Mouse (Mus musculus) midbrain, embryonic 14.5 days (tissue): ENCODE measurements around the gene Aanat. TPM values are rescaled to one million over a fixed set of nuclear protein-coding genes. Genes with fewer than 3 reads are reported as not detected.

ENCODE experiments used
- ATAC-seq: fragments of 200-750 bp; cut with Nextera tagmentation; 2 replicates; pipeline ENCODE4 v1.8.0; 2017; ENCODE audit warnings: moderate number of reproducible peaks, moderate library complexity; ENCODE audit not compliant: low FRiP score, low TSS enrichment
- DNase-seq: peaks from one replicate; pipeline ENCODE4 v3.0.0-alpha.2; 2015
- H3K27ac ChIP-seq: fragments of 300-500 bp; sonication (generic); replicated peaks from 2 replicates; pipeline ENCODE4 v1.5.1; 2014; ENCODE audit warnings: mild to moderate bottlenecking, low read depth, low read length, moderate library complexity
- H3K27me3 ChIP-seq: fragments of 300-500 bp; sonication (generic); 2 replicates; pipeline ENCODE4 v1.6.1; 2014; ENCODE audit warnings: low read length, control low read depth, mixed read lengths; ENCODE audit not compliant: control insufficient read depth, insufficient read depth
- H3K36me3 ChIP-seq: fragments of 300-500 bp; sonication (generic); 2 replicates; pipeline ENCODE4 v1.6.1; 2014; ENCODE audit warnings: low read length, control low read depth; ENCODE audit not compliant: control insufficient read depth, insufficient read depth
- H3K4me1 ChIP-seq: fragments of 300-500 bp; sonication (generic); 2 replicates; pipeline ENCODE4 v1.6.1; 2014; ENCODE audit warnings: mild to moderate bottlenecking, antibody characterized with exemption, low read length, control low read depth; ENCODE audit not compliant: control insufficient read depth, insufficient read depth
- H3K4me2 ChIP-seq: fragments of 300-500 bp; sonication (generic); 2 replicates; pipeline ENCODE4 v1.6.1; 2014; ENCODE audit warnings: mild to moderate bottlenecking, low read length, moderate library complexity
- H3K4me3 ChIP-seq: fragments of 300-500 bp; sonication (generic); replicated peaks from 2 replicates; pipeline ENCODE4 v1.5.1; 2014; ENCODE audit warnings: low read depth, low read length
- H3K9ac ChIP-seq: fragments of 300-500 bp; sonication (generic); replicated peaks from 2 replicates; pipeline ENCODE4 v1.6.1; 2014; ENCODE audit warnings: mild to moderate bottlenecking, low read length, moderate library complexity
- H3K9me3 ChIP-seq: fragments of 300-500 bp; sonication (generic); 2 replicates; pipeline ENCODE4 v1.6.1; 2016; ENCODE audit warnings: low read length, control low read depth, mixed read lengths; ENCODE audit not compliant: control insufficient read depth
- WGBS: fragments of 180-500 bp; shearing (Covaris S2); extraction: QIAGEN DNeasy Blood & Tissue Kit; methylation state at CpG from one replicate; pipeline ENCODE4 v1.1.7; 2014; 5-methylcytosine and 5-hydroxymethylcytosine counted together
- polyA plus RNA-seq: library from polyadenylated mRNA; unstranded; fragments of >200 nt; fragmentation: Nextera tagmentation; extraction: Ambion mirVana; gene quantifications from 2 replicates; pipeline ENCODE4 v1.2.1, GENCODE M21; 2014

Aanat gene
- polyA plus RNA-seq, 1 experiment from 2014 or later, result 0.49 TPM

DNA sequence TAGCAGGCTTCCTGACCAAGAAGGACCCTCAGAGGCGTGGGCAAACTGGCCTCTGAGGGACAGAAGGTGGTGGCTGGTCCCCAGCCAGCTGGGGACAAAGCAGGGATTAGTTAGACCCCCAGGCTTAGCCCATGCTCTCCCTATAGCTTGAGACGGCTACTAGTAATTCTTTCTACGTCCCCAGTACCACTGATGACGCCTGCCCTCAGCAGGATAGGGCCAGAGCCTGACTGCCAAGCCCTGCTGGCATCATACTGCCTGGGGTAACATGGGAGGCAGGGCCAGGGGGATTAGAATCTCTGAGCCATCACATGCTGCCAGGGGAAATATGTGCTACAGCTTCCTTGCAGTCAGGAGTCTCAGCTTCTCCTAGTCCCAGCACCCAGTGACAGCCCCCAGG, 7.1 kb downstream of the Aanat start:
- Histone ChIP-seq H3K4me1 (peaks cover 16% of the 10 kb centered on the region), H3K9ac (0 out of 2 replicates have a peak overlapping the region, but pooled peaks have one; percentile 16), H3K4me2 (no peak overlapping the region), H3K27me3 (no peaks in the 10 kb centered on the region), H3K9me3 (no peaks in the 10 kb centered on the region), H3K27ac (0 out of 2 replicates have a peak overlapping the region, but pooled peaks have one; percentile 13), H3K36me3 (no peaks in the 10 kb centered on the region), H3K4me3 (no peak overlapping the region)
- ATAC-seq, result no peak
- peak; percentile 18 for DNase-seq
- 42% methylated on average over 4 of the region's 4 CpGs for WGBS

DNA sequence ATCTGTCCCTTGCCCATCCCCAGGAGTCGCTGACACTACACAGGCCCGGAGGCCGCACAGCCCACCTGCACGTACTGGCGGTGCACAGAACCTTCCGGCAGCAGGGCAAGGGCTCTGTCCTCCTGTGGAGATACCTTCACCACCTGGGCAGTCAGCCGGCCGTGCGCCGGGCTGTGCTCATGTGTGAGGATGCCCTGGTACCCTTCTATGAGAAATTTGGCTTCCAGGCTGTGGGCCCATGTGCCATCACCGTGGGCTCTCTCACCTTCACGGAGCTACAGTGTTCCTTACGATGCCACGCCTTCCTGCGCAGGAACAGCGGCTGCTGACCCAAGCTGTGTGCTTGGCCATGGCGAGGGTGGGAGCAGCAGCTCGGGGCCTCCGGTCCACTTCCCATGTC, 10.5 kb downstream of the Aanat start:
- no peak overlapping the region for H3K4me2 ChIP-seq
- H3K9me3 ChIP-seq, result no peaks in the 10 kb centered on the region
- no peak overlapping the region for H3K27ac ChIP-seq
- H3K27me3 ChIP-seq, result no peaks in the 10 kb centered on the region
- ATAC-seq (no peak), DNase-seq (no peak)
- 89% methylated on average over 19 of the region's 19 CpGs for WGBS
- H3K36me3 ChIP-seq, result no peaks in the 10 kb centered on the region
- H3K9ac ChIP-seq, result no peak overlapping the region
- peaks cover 6% of the 10 kb centered on the region for H3K4me1 ChIP-seq
- no peak overlapping the region for H3K4me3 ChIP-seq

DNA sequence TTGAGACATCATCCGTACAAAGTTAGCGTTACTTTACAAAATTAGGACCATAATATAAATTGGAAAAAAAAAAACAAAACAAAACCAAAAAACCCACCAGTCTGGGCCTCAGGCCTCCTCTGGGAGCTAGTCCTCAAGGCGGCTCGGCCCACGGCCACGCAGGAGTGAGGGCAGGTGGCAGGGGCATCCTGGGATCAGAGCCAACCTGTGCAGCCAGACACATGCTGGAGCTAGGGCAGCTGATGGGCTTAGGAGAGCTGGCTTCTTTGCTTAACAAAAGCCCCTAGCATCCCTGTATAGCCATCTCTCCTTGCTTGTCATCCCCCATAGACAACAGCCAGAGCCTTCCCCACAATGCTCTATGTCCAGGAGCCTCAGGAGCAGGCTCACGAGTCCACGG, 12.0 kb downstream of the Aanat start:
- no peak for DNase-seq
- 88% methylated on average over 8 of the region's 8 CpGs for WGBS

DNA sequence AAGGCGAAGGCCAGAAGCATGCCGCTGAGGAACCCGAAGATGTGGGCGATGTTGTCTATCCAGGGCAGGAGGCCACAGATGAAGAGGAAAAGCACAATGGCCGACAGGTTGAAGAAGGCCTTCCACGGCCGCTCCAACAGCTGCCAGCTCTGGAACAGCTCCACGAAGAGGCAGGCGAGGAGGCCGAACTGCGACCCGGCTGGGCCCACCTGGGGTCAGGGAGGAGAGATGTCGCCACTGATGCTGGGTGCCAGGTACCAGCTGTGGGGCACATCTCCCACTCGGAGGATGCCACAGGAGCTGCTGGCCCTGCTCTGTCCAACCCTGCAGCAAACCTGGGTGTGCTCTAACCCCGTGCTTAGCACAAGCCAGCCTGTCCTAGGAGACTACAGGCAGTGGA, 13.0 kb downstream of the Aanat start:
- no peaks in the 10 kb centered on the region for H3K4me1 ChIP-seq
- ATAC-seq, result no peak
- no peaks in the 10 kb centered on the region for H3K9me3 ChIP-seq
- no peak for DNase-seq
- H3K4me2 ChIP-seq, result no peak overlapping the region
- no peak overlapping the region for H3K27ac ChIP-seq
- H3K27me3 ChIP-seq, result no peaks in the 10 kb centered on the region
- 93% methylated on average over 15 of the region's 15 CpGs for WGBS
- no peak overlapping the region for H3K4me3 ChIP-seq
- no peaks in the 10 kb centered on the region for H3K36me3 ChIP-seq
- no peak overlapping the region for H3K9ac ChIP-seq

More for the DNA sequence above, 12.0 kb downstream of the Aanat start:
- peaks cover 2% of the 10 kb centered on the region for H3K4me1 ChIP-seq
- H3K27ac ChIP-seq, result no peak overlapping the region
- no peaks in the 10 kb centered on the region for H3K9me3 ChIP-seq
- no peaks in the 10 kb centered on the region for H3K36me3 ChIP-seq
- no peaks in the 10 kb centered on the region for H3K27me3 ChIP-seq
- H3K4me2 ChIP-seq, result no peak overlapping the region
- H3K4me3 ChIP-seq, result no peak overlapping the region
- ATAC-seq, result no peak
- no peak overlapping the region for H3K9ac ChIP-seq

DNA sequence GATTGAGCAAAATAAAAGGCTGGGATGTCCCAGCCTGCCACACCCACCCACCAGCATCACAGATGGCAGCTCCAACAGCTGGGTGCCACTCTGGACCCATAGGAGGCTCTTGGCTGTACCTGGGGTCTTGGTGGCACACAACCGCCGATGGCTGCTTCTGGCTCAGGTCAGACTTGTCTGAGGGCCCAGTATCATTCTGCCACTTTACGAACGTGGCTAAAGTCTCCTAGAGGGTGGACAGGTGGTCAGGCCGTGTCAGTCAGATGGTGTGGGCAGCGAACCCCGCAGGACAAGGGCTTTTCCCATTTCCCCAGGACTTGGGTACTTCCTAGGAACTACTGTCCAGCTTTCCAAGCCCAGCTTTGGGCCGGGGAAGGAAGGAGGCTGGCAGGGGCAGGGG, 14.9 kb downstream of the Aanat start:
- Histone ChIP-seq H3K27ac (no peak overlapping the region), H3K27me3 (no peaks in the 10 kb centered on the region), H3K9ac (no peak overlapping the region), H3K36me3 (no peaks in the 10 kb centered on the region), H3K4me2 (no peak overlapping the region), H3K9me3 (no peaks in the 10 kb centered on the region), H3K4me3 (no peak overlapping the region), H3K4me1 (no peaks in the 10 kb centered on the region)
- DNase-seq (no peak), ATAC-seq (no peak)
- WGBS, result 93% methylated on average over 8 of the region's 8 CpGs

DNA sequence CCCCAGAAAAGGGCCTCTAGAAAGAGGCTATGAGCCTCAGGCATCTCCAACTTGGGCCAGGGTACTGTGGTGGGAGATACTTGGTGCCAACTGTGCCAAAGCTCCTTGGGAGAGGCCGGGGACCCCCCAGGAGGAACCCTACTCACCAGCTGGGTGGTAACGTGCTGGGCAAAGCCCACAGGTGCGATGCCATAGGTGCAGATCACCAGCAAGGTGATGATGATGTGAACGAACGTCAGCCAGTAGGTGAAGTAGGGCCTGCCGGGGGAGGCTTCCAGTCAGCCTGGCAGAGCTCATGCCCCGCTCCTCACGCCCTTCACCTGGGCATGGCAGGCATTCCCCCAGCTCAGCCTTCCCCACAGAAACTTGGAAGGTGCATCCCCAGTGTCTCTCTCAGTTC, 15.8 kb downstream of the Aanat start:
- no peak for ATAC-seq
- DNase-seq, result no peak

DNA sequence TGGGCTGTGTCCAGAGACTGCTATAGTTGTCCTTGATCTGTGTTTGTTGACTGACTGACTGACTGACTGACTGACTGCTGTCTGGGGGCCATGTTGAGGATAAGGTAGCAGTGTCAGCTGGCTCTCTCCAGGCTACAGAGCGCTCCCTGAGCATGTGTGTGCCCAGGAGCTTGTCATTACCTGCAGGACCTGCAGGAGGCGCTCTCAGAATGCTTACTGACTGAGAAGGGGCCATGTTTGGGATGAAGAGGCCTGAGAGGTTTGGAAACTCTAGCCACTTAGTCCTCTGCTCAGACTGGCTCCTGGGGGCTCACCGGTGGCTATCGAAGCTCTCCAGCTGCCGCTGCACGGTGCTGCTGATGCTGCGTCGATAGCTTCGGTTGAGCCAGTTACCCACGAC, 17.1 kb downstream of the Aanat start:
- Histone ChIP-seq H3K4me2 (no peak overlapping the region), H3K27me3 (no peaks in the 10 kb centered on the region), H3K9me3 (no peaks in the 10 kb centered on the region), H3K4me1 (no peaks in the 10 kb centered on the region), H3K9ac (no peak overlapping the region), H3K27ac (no peak overlapping the region), H3K4me3 (no peak overlapping the region), H3K36me3 (no peaks in the 10 kb centered on the region)
- DNase-seq (no peak), ATAC-seq (no peak)
- WGBS, result 89% methylated on average over 10 of the region's 10 CpGs

More for the DNA sequence above, 15.8 kb downstream of the Aanat start:
- 86% methylated on average over 8 of the region's 8 CpGs for WGBS
- no peaks in the 10 kb centered on the region for H3K36me3 ChIP-seq
- H3K9me3 ChIP-seq, result no peaks in the 10 kb centered on the region
- no peak overlapping the region for H3K9ac ChIP-seq
- H3K4me1 ChIP-seq, result no peaks in the 10 kb centered on the region
- H3K27me3 ChIP-seq, result no peaks in the 10 kb centered on the region
- H3K4me3 ChIP-seq, result no peak overlapping the region
- H3K4me2 ChIP-seq, result no peak overlapping the region
- no peak overlapping the region for H3K27ac ChIP-seq

DNA sequence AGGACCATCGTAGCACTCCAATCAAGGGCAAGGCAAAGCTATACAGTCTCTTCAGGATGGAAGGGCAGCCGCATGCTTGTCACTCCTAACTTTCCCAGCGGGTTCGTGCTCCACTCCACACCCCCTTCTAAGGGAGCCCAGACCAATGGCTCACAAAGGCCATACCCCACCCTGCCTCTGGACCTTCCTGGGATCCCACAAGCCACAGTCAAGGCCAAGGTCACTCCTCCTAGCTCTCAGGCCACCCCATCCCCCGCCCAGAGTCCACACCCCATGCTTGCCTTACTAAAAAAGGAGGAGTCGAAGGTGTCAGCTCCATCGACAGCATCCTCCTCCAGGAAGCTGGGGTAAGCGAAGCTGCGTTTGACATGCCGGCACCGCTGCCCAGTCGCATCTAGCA, 17.9 kb downstream of the Aanat start:
- no peaks in the 10 kb centered on the region for H3K9me3 ChIP-seq
- no peak overlapping the region for H3K4me2 ChIP-seq
- ATAC-seq (no peak), DNase-seq (no peak)
- no peaks in the 10 kb centered on the region for H3K27me3 ChIP-seq
- H3K36me3 ChIP-seq, result no peaks in the 10 kb centered on the region
- no peaks in the 10 kb centered on the region for H3K4me1 ChIP-seq
- no peak overlapping the region for H3K9ac ChIP-seq
- 90% methylated on average over 12 of the region's 12 CpGs for WGBS
- no peak overlapping the region for H3K27ac ChIP-seq
- H3K4me3 ChIP-seq, result no peak overlapping the region

DNA sequence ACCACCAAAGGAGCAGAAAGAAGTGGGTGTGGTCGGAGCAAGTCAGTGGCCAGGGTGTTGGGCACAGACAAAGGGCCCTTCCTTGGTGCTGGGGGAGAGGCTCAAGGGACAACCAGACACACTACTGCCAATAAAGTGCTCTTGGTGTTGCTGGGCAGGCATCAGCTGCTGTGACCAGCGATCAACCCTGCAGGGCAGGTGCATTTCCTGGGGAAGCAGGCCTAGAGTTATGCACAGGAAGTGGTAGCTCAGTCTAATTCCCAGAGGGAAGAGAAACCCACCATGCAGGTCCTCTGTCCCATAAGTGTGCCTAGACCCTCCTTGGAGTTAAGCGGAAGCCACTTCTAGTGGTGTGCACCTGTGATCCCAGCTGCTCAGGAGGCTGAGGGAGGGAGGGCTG, 21.5 kb downstream of the Aanat start:
- Histone ChIP-seq H3K27me3 (no peaks in the 10 kb centered on the region), H3K4me2 (no peak overlapping the region), H3K4me3 (no peak overlapping the region), H3K9me3 (no peaks in the 10 kb centered on the region), H3K4me1 (no peaks in the 10 kb centered on the region), H3K9ac (no peak overlapping the region), H3K27ac (no peak overlapping the region), H3K36me3 (no peaks in the 10 kb centered on the region)
- WGBS, result 86% methylated on average over 3 of the region's 3 CpGs
- no peak for DNase-seq
- no peak for ATAC-seq
